Mouse (Mus musculus) forebrain, embryonic 14.5 days (tissue): ENCODE results near the gene Kif14. TPM values are rescaled to one million over a fixed set of nuclear protein-coding genes. Genes with fewer than 3 reads are reported as not detected.
A peak's percentile ranks its signal among the peaks of the same experiment; 100 is the strongest.

Source experiments
- ATAC-seq: fragments of 200-750 bp; cut with Nextera tagmentation; 2 replicates; pipeline ENCODE4 v1.8.0; 2017; ENCODE audit warnings: mild to moderate bottlenecking, moderate library complexity
- DNase-seq: peaks from one replicate; pipeline ENCODE4 v3.0.0-alpha.2; 2015; ENCODE audit warnings: low spot score
- H3K27ac ChIP-seq: fragments of 300-500 bp; sonication (generic); 2 replicates; pipeline ENCODE4 v1.5.1; 2014; ENCODE audit warnings: low read depth, mild to moderate bottlenecking, control low read depth, low read length, moderate library complexity
- H3K27me3 ChIP-seq: fragments of 300-500 bp; sonication (generic); replicated peaks from 2 replicates; pipeline ENCODE4 v1.6.1; 2014; ENCODE audit warnings: low read length, control low read depth, mixed read lengths; ENCODE audit not compliant: control insufficient read depth, insufficient read depth
- H3K36me3 ChIP-seq: fragments of 300-500 bp; sonication (generic); 2 replicates; pipeline ENCODE4 v1.6.1; 2014; ENCODE audit warnings: low read length, control low read depth; ENCODE audit not compliant: control insufficient read depth, insufficient read depth
- H3K4me1 ChIP-seq: fragments of 300-500 bp; sonication (generic); 2 replicates; pipeline ENCODE4 v1.6.1; 2014; ENCODE audit warnings: antibody characterized with exemption, low read length, control low read depth; ENCODE audit not compliant: control insufficient read depth, insufficient read depth
- H3K4me2 ChIP-seq: fragments of 300-500 bp; sonication (generic); 2 replicates; pipeline ENCODE4 v1.6.1; 2014; ENCODE audit warnings: mild to moderate bottlenecking, control low read depth, low read length
- H3K4me3 ChIP-seq: fragments of 300-500 bp; sonication (generic); 2 replicates; pipeline ENCODE4 v1.5.1; 2014; ENCODE audit warnings: low read depth, low read length, control low read depth
- H3K9ac ChIP-seq: fragments of 300-500 bp; sonication (generic); 2 replicates; pipeline ENCODE4 v1.6.1; 2014; ENCODE audit warnings: mild to moderate bottlenecking, low read length, control low read depth, moderate library complexity
- H3K9me3 ChIP-seq: fragments of 300-500 bp; sonication (generic); replicated peaks from 2 replicates; pipeline ENCODE4 v1.6.1; 2016; ENCODE audit warnings: low read length, control low read depth, mixed read lengths; ENCODE audit not compliant: control insufficient read depth
- WGBS: fragments of 180-500 bp; shearing (Covaris S2); extraction: QIAGEN DNeasy Blood & Tissue Kit; methylation state at CpG from one replicate; pipeline ENCODE4 v1.1.7; 2014; 5-methylcytosine and 5-hydroxymethylcytosine counted together
- polyA plus RNA-seq: library from polyadenylated mRNA; unstranded; fragments of >200 nt; fragmentation: Nextera tagmentation; extraction: Ambion mirVana; gene quantifications from 2 replicates; pipeline ENCODE4 v1.2.1, GENCODE M21; 2014

Kif14 gene
- polyA plus RNA-seq, 1 experiment from 2014 or later, result 3.2 TPM

GRCm38 (mm10) chr1:136512317-136512716, 46.2 kb downstream of the Kif14 start:
- WGBS, result 81% methylated on average over 6 of the region's 6 CpGs
- no peaks in the 10 kb centered on the region for H3K4me1 ChIP-seq
- no peak overlapping the region for H3K4me3 ChIP-seq
- no peaks in the 10 kb centered on the region for H3K27me3 ChIP-seq
- no peak overlapping the region for H3K27ac ChIP-seq
- H3K9ac ChIP-seq, result no peak overlapping the region
- no peaks in the 10 kb centered on the region for H3K9me3 ChIP-seq
- ATAC-seq, result no peak
- H3K36me3 ChIP-seq, result peaks cover 25% of the 10 kb centered on the region
- H3K4me2 ChIP-seq, result no peak overlapping the region
- no peak for DNase-seq

DNA sequence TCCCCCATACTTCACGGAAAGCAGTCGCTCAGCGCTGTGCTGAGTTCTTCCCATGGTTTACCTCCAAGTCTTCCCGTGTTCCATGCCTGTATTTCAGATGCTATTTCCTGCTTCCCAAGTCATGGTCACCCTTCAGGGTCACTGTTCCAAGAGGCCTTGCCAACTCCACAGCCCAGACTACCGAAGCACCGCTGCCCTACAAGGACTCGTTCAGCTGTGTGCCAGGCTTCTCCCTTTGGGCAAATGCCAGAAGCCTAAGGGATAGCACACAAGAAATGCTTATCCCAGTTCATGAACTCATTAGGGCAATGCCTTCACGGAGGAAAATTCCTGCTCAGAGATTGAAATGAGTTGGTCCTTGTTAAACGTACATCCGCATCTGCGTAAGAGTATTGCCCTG, 47.0 kb downstream of the Kif14 start:
- Histone ChIP-seq H3K4me2 (no peak overlapping the region), H3K9ac (no peak overlapping the region), H3K36me3 (peaks cover 20% of the 10 kb centered on the region), H3K9me3 (no peaks in the 10 kb centered on the region), H3K4me1 (no peaks in the 10 kb centered on the region), H3K4me3 (no peak overlapping the region), H3K27me3 (no peaks in the 10 kb centered on the region), H3K27ac (no peak overlapping the region)
- 86% methylated on average over 11 of the region's 11 CpGs for WGBS
- DNase-seq (peak; percentile 10), ATAC-seq (no peak)

DNA sequence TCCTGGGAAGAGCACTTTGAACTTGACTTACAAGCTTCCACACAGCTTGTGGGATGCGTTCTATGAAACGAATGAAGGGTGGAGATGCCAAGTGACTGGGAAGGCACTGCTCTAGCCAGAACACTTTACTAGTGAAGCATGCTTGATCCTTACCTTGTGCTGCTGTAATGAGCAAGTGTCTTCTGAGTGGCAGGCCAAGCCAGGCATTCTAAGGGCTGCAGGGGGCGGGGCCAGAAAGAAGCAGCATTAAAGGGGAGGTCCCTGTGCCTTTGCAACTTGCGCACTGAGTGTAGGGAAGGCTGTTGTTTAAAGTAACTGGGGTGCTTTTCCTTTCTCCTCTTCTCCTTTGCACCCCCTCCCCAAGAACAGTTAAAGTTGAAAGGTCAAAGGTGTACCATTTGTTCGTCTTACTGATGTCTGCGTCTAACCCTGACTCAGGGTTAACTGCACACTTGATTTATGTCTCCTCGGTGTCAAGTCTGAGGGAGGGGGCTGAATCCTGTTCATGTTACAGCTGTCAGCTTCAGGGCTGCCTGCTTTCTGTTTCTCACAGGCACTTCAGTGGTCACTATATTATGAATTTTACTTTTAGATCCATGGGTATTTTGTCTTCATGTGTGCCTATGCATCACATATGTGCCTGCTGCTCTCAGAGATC, 52.7 kb downstream of the Kif14 start:
- H3K36me3 ChIP-seq, result peaks cover 38% of the 10 kb centered on the region
- no peak overlapping the region for H3K4me2 ChIP-seq
- no peaks in the 10 kb centered on the region for H3K27me3 ChIP-seq
- no peak overlapping the region for H3K9ac ChIP-seq
- H3K9me3 ChIP-seq, result no peaks in the 10 kb centered on the region
- DNase-seq (no peak), ATAC-seq (no peak)
- no peak overlapping the region for H3K27ac ChIP-seq
- no peak overlapping the region for H3K4me3 ChIP-seq
- H3K4me1 ChIP-seq, result no peaks in the 10 kb centered on the region
- WGBS, result 87% methylated on average over 7 of the region's 7 CpGs

DNA sequence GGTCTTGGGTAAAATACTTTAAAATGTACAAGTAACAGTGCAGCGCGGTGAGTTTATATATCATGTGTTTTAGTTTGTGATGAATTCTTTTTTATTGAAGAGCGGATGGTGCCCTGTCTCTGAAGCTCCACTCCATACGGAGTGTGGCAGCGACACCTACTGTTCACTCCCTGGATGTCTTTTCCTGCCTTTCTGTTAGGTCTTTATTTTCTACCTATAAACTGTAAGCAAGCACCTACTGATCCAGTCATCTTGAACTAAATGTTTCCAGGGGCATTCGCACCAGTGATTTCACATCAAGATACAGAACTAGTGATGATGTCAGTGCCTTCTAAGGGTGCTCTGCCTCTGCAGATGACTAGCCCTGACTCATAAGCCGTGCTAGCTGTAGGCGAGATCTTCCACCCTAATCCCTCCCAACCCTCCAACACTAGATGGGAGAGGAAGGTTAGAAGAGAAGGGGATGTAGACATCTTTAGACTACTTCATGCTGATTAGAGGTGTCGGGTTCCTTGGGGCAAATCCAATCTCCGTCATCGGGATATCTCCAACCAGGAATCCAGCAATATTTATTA, 55.3 kb downstream of the Kif14 start:
- ATAC-seq, result no peak
- no peak overlapping the region for H3K9ac ChIP-seq
- no peaks in the 10 kb centered on the region for H3K9me3 ChIP-seq
- no peaks in the 10 kb centered on the region for H3K27me3 ChIP-seq
- no peaks in the 10 kb centered on the region for H3K4me1 ChIP-seq
- no peak overlapping the region for H3K4me3 ChIP-seq
- WGBS, result 81% methylated on average over 11 of the region's 11 CpGs
- H3K27ac ChIP-seq, result no peak overlapping the region
- DNase-seq, result peak; percentile 63
- no peak overlapping the region for H3K4me2 ChIP-seq
- H3K36me3 ChIP-seq, result peaks cover 29% of the 10 kb centered on the region

GRCm38 (mm10) chr1:136524917-136525316, 58.8 kb downstream of the Kif14 start:
- 20% methylated on average over 2 of the region's 2 CpGs for WGBS
- Histone ChIP-seq H3K27ac (no peak overlapping the region), H3K27me3 (no peaks in the 10 kb centered on the region), H3K9ac (no peak overlapping the region), H3K4me2 (no peak overlapping the region), H3K9me3 (no peaks in the 10 kb centered on the region), H3K36me3 (peaks cover 31% of the 10 kb centered on the region), H3K4me3 (no peak overlapping the region), H3K4me1 (no peaks in the 10 kb centered on the region)
- peak; percentile 74 for DNase-seq
- no peak for ATAC-seq

- 69% methylated on average over 6 of the region's 6 CpGs for WGBS
- DNase-seq (no peak), ATAC-seq (no peak)
- no peak overlapping the region for H3K4me3 ChIP-seq
- H3K9ac ChIP-seq, result no peak overlapping the region
- H3K4me2 ChIP-seq, result no peak overlapping the region
- H3K36me3 ChIP-seq, result peaks cover 32% of the 10 kb centered on the region
- no peak overlapping the region for H3K27ac ChIP-seq
- no peaks in the 10 kb centered on the region for H3K27me3 ChIP-seq
- H3K9me3 ChIP-seq, result no peaks in the 10 kb centered on the region
- no peaks in the 10 kb centered on the region for H3K4me1 ChIP-seq
These were observed 59.7 kb downstream of the Kif14 start for GRCm38 (mm10) chr1:136525818-136526217.

DNA sequence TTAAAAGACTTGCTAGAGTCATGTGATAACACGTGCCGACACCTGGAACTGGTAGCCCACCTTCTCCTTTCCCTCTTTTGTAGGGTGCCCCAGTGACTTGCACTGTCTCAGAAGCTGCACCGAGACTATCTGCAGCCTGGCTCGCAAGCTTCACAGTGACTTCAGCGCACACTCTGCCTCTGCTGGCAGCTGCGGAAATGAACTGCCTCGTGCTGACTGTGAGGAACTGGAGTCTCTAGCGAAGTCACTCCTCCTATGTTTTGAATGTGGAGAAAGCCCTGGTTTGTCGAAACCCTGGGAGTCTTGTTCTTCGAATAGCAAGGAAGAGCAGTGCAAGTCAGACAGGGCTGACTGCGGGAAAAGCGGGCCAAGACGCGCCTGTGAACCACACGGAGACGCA, 61.0 kb downstream of the Kif14 start:
- no peak for ATAC-seq

GRCm38 (mm10) chr1:136532556-136532955, 66.4 kb downstream of the Kif14 start:
- Histone ChIP-seq H3K36me3 (peaks cover 9% of the 10 kb centered on the region), H3K4me1 (no peaks in the 10 kb centered on the region), H3K27me3 (no peaks in the 10 kb centered on the region), H3K4me3 (no peak overlapping the region), H3K9me3 (no peaks in the 10 kb centered on the region), H3K4me2 (no peak overlapping the region), H3K9ac (no peak overlapping the region), H3K27ac (no peak overlapping the region)
- no peak for ATAC-seq
- no peak for DNase-seq
- WGBS, result 81% methylated on average over 3 of the region's 3 CpGs

More for the DNA sequence above, 61.0 kb downstream of the Kif14 start:
- no peak overlapping the region for H3K4me3 ChIP-seq
- no peaks in the 10 kb centered on the region for H3K27me3 ChIP-seq
- no peak overlapping the region for H3K27ac ChIP-seq
- H3K9me3 ChIP-seq, result no peaks in the 10 kb centered on the region
- H3K9ac ChIP-seq, result no peak overlapping the region
- WGBS, result 89% methylated on average over 16 of the region's 16 CpGs
- H3K4me2 ChIP-seq, result no peak overlapping the region
- peaks cover 27% of the 10 kb centered on the region for H3K36me3 ChIP-seq
- H3K4me1 ChIP-seq, result no peaks in the 10 kb centered on the region
- no peak for DNase-seq

DNA sequence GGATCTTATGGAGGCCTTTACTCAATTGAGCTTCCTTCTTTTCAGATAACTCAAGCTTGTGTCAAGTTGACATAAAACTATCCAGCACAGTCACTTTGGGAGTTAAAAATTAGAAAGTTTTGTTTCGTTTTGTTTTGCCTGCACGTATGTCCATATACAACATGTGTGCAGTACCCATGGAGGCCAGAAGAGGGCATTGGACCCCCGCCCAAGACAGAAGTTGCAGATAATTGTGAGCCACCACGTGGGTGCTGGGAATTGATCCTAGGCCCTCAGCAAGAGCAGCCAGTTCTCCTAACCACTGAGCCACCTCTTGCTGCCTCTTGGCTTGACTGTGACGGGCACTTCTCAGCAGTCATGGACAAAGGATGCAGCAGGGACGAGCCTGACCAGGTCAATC, 70.8 kb downstream of the Kif14 start:
- Histone ChIP-seq H3K27me3 (no peaks in the 10 kb centered on the region), H3K36me3 (no peaks in the 10 kb centered on the region), H3K9ac (no peak overlapping the region), H3K27ac (no peak overlapping the region), H3K9me3 (no peaks in the 10 kb centered on the region), H3K4me1 (no peaks in the 10 kb centered on the region), H3K4me2 (no peak overlapping the region), H3K4me3 (no peak overlapping the region)
- DNase-seq, result no peak
- 90% methylated on average over 6 of the region's 6 CpGs for WGBS
- no peak for ATAC-seq
